Mouse (Mus musculus): ENCODE measurements around the gene Rarb. TPM values are rescaled to one million over a fixed set of nuclear protein-coding genes. Genes with fewer than 3 reads are reported as not detected.

Gene Rarb
- 19.3 and 20.8 TPM in 2 replicates for polyA plus RNA-seq (2015; fragmentation: Nextera tagmentation; extraction: Ambion mirVana)

DNA sequence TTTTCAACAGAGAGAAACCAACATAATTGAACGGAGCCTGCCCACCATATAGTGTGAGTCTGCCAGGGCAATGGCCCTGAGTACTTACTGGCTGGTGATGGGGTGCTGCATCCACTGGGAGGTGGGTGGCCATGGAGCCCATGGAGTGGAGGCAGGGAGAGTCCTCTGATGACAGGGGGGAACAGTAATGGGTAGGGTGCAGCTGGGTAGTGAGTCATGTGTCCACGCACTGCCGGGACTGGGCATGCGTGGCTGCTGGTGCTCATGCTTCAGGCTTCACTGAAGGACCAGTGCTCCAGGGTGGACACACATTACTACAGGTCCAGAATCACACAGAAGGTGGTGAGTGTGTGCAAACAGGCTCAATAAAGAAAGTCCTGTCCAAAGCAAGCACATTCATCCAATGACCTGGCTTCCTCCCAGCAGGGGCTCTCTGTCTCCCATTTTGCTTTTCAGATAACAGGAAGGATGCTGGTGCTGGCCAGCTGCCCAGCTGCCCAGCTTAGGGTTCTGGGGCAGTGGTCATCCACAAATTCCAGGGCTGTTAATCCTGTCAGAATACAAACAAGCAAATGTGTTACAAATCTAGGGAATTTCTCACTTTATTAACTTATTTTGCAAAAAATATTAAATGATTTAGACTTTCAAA, at the start of gene Rarb:
Gene Rarb, minus strand, starts transcription at position 555 of the 649 bp plus-strand sequence.
- DNase-seq (ENCODE audit: low spot score) (no peak), ATAC-seq (replicated peaks; ENCODE audit: low FRiP score, low read depth) (no peak; the same call in 1 of the 2 replicates)
- H3K27me3 ChIP-seq (ENCODE audit: insufficient read depth, low read length), result no peaks in the 10 kb centered on the region
- no peaks in the 10 kb centered on the region for H3K9me3 ChIP-seq (replicated peaks; ENCODE audit: low read length)
- H3K9ac ChIP-seq (ENCODE audit: low read depth, low read length), result no peak within 1 kb of the TSS
- no peak for TF ChIP-seq CTCF (IDR thresholded peaks at IDR 0.05; ENCODE audit: low read depth)
- H3K4me2 ChIP-seq (ENCODE audit: low read length), result no peak within 1 kb of the TSS
- no peak within 1 kb of the TSS for H3K4me3 ChIP-seq (replicated peaks; ENCODE audit: low read depth, low read length)
- no peaks in the 10 kb centered on the region for H3K36me3 ChIP-seq (ENCODE audit: insufficient read depth, low read length)
- WGBS, result 94% methylated on average over 4 of the region's 4 CpGs
- no peaks in the 10 kb centered on the region for H3K4me1 ChIP-seq (replicated peaks; ENCODE audit: insufficient read depth, low read length)
- no peak within 1 kb of the TSS for H3K27ac ChIP-seq

DNA sequence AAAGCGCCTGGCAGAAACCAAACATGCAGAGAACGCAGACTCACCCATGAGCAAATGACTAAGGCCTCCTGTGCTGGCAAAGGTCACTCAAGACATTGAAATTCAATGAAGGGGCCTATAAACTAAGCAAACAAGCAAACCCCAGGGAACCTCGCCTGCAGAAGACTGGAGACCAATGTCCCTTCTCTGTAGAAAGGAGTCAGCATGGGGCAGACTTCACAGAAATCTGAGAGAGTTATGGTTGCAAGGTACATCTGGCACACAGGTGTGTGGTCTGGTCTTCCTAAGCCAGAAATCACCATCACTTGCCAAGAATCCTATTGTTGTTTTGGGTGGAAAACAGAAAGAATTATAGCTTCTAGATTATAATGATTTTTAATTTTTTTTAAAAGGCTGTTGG, 23.1 kb upstream of the Rarb start:
- WGBS, result 51% methylated on average over 3 of the region's 3 CpGs
- H3K9me3 ChIP-seq (replicated peaks; ENCODE audit: low read length), result no peaks in the 10 kb centered on the region
- H3K27ac ChIP-seq, result no peak overlapping the region
- no peak overlapping the region for H3K4me3 ChIP-seq (replicated peaks; ENCODE audit: low read depth, low read length)
- no peak overlapping the region for H3K4me2 ChIP-seq (ENCODE audit: low read length)
- DNase-seq (ENCODE audit: low spot score) (no peak), ATAC-seq (replicated peaks; ENCODE audit: low FRiP score, low read depth) (no peak)
- no peaks in the 10 kb centered on the region for H3K4me1 ChIP-seq (replicated peaks; ENCODE audit: insufficient read depth, low read length)
- H3K27me3 ChIP-seq (ENCODE audit: insufficient read depth, low read length), result no peaks in the 10 kb centered on the region
- TF ChIP-seq CTCF (IDR thresholded peaks at IDR 0.05; ENCODE audit: low read depth), result no peak
- H3K36me3 ChIP-seq (ENCODE audit: insufficient read depth, low read length), result no peaks in the 10 kb centered on the region
- H3K9ac ChIP-seq (ENCODE audit: low read depth, low read length), result no peak overlapping the region

DNA sequence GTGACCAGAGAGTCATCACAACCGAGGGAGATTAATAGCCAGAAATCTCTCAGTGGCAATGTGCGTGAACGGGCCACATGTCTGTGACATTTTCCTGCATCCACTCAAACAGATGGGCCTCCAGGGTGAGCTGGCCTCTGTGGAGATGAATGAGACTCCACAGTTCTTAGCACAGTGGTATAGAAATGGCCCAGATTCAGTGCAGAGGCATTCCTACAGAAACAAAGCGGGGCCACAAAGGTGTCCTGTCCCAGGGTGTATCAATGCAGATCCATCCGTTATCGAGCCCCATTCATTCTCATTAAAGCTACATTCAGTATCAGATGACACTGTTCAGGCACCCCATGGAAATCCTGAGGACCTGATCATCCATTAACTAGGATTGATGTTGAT, 22.6 kb upstream of the Rarb start:
- no peak overlapping the region for H3K9ac ChIP-seq (ENCODE audit: low read depth, low read length)
- H3K4me1 ChIP-seq (replicated peaks; ENCODE audit: insufficient read depth, low read length), result no peaks in the 10 kb centered on the region
- no peaks in the 10 kb centered on the region for H3K27me3 ChIP-seq (ENCODE audit: insufficient read depth, low read length)
- H3K4me3 ChIP-seq (replicated peaks; ENCODE audit: low read depth, low read length), result no peak overlapping the region
- no peaks in the 10 kb centered on the region for H3K9me3 ChIP-seq (replicated peaks; ENCODE audit: low read length)
- no peak overlapping the region for H3K27ac ChIP-seq
- DNase-seq (ENCODE audit: low spot score), result no peak
- TF ChIP-seq CTCF (IDR thresholded peaks at IDR 0.05; ENCODE audit: low read depth), result no peak
- WGBS, result 66% methylated on average over 6 of the region's 6 CpGs
- no peaks in the 10 kb centered on the region for H3K36me3 ChIP-seq (ENCODE audit: insufficient read depth, low read length)
- H3K4me2 ChIP-seq (ENCODE audit: low read length), result no peak overlapping the region
- no peak for ATAC-seq (replicated peaks; ENCODE audit: low FRiP score, low read depth)

DNA sequence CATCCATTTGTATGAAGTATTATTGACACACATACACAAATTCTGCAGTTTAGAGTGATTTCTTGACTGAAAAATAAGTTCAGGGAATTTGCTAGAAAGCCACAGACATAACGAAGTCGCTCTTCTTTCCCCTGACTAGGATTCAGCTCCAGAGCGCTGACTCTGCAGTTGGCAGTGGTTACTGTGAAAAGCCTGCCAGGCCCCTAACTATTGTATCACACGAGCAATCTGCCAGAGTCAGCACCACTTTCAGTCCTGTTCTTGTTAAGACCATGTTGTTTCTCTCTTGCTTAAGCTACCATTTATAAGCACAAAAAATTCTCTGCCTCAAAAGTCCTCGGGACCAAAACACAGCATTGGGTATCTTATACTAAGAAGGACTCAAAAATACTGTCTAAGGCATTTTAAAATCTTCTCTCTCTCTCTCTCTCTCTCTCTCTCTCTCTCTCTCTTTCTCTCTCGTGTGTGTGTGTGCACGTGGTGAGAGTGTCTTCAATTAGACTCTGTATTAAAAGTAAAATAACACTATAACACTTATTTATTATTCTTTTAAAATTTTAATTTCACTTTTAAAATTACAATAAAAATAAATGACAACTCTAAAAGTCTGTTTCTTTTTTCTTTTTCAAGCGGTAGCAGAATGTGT, 22.1 kb upstream of the Rarb start:
- no peak overlapping the region for H3K4me2 ChIP-seq (ENCODE audit: low read length)
- DNase-seq (ENCODE audit: low spot score) (no peak), ATAC-seq (replicated peaks; ENCODE audit: low FRiP score, low read depth) (no peak)
- WGBS, result 69% methylated on average over 8 of the region's 8 CpGs
- no peaks in the 10 kb centered on the region for H3K27me3 ChIP-seq (ENCODE audit: insufficient read depth, low read length)
- H3K9ac ChIP-seq (ENCODE audit: low read depth, low read length), result no peak overlapping the region
- no peaks in the 10 kb centered on the region for H3K4me1 ChIP-seq (replicated peaks; ENCODE audit: insufficient read depth, low read length)
- H3K9me3 ChIP-seq (replicated peaks; ENCODE audit: low read length), result no peaks in the 10 kb centered on the region
- no peak for TF ChIP-seq CTCF (IDR thresholded peaks at IDR 0.05; ENCODE audit: low read depth)
- no peaks in the 10 kb centered on the region for H3K36me3 ChIP-seq (ENCODE audit: insufficient read depth, low read length)
- no peak overlapping the region for H3K4me3 ChIP-seq (replicated peaks; ENCODE audit: low read depth, low read length)
- no peak overlapping the region for H3K27ac ChIP-seq

DNA sequence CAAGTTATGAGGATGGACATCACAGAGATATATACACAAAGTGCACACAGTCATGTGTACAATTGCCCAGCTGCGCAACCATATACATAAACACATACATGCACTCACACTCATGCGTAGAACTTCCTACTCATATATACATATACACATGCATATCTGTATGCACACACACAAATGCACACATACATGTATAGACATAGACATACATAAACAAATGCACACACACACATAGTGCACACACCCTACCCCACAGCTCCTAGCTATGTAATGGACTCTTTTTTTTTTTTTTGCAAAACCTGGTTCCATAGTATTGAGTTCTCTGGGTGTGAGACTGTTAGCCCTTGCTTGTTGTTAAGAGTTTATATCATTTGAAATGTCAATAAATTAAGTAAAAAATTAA, 21.2 kb upstream of the Rarb start:
- Histone ChIP-seq H3K27ac (no peak overlapping the region), H3K9me3 (replicated peaks; ENCODE audit: low read length) (no peaks in the 10 kb centered on the region), H3K27me3 (ENCODE audit: insufficient read depth, low read length) (no peaks in the 10 kb centered on the region), H3K4me2 (ENCODE audit: low read length) (no peak overlapping the region), H3K36me3 (ENCODE audit: insufficient read depth, low read length) (no peaks in the 10 kb centered on the region), H3K4me3 (replicated peaks; ENCODE audit: low read depth, low read length) (no peak overlapping the region), H3K4me1 (replicated peaks; ENCODE audit: insufficient read depth, low read length) (no peaks in the 10 kb centered on the region), H3K9ac (ENCODE audit: low read depth, low read length) (no peak overlapping the region)
- DNase-seq (ENCODE audit: low spot score) (no peak), ATAC-seq (replicated peaks; ENCODE audit: low FRiP score, low read depth) (no peak)
- WGBS, result 97% methylated on average over 2 of the region's 2 CpGs
- no peak for TF ChIP-seq CTCF (IDR thresholded peaks at IDR 0.05; ENCODE audit: low read depth)

DNA sequence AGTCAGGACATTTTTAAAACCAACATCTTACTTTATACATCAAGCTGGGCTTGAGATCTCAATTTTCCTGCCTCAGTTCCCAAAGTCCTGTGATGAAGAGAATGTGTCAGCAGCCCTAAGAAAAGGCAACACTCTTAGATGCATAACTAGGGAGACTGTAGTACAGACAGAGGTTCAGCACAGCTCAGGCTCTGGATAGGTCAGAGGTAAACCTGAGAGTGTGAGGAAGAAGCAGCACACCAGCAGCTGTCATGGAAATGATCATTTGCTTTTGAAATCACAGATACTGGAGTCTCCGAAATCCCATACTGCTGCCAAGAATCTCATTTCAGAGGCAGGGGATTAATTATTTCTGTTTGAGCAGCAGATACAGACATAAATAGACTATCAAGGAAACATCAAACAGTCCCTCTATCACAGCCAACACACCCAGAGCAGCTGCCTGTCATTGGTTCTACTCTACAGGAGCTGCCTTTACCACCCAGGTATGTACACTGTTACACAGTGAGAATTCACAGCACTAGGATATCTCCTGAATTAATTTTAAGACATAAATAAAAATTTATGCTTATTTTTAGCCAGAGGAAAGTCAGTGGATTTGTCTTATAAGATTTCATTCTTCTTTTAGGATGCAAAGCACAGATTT, 3.7 kb downstream of the Rarb start:
- WGBS, result 54% methylated on average over 1 of the region's 1 CpGs
- H3K4me3 ChIP-seq (replicated peaks; ENCODE audit: low read depth, low read length), result no peak overlapping the region
- ATAC-seq (replicated peaks; ENCODE audit: low FRiP score, low read depth) (no peak), DNase-seq (ENCODE audit: low spot score) (no peak)
- no peak overlapping the region for H3K4me2 ChIP-seq (ENCODE audit: low read length)
- no peak overlapping the region for H3K9ac ChIP-seq (ENCODE audit: low read depth, low read length)
- no peak overlapping the region for H3K27ac ChIP-seq
- no peaks in the 10 kb centered on the region for H3K36me3 ChIP-seq (ENCODE audit: insufficient read depth, low read length)
- no peaks in the 10 kb centered on the region for H3K4me1 ChIP-seq (replicated peaks; ENCODE audit: insufficient read depth, low read length)
- TF ChIP-seq CTCF (IDR thresholded peaks at IDR 0.05; ENCODE audit: low read depth), result no peak
- H3K9me3 ChIP-seq (replicated peaks; ENCODE audit: low read length), result no peaks in the 10 kb centered on the region
- no peaks in the 10 kb centered on the region for H3K27me3 ChIP-seq (ENCODE audit: insufficient read depth, low read length)
